Mouse (Mus musculus): Measurements from ENCODE around the gene Polr2c.
"Not testable (repeated sequence)": the region's sequence is repeated elsewhere in the genome, so short reads cannot be mapped to it uniquely, and the experiment has no call there.

The Polr2c gene

DNA sequence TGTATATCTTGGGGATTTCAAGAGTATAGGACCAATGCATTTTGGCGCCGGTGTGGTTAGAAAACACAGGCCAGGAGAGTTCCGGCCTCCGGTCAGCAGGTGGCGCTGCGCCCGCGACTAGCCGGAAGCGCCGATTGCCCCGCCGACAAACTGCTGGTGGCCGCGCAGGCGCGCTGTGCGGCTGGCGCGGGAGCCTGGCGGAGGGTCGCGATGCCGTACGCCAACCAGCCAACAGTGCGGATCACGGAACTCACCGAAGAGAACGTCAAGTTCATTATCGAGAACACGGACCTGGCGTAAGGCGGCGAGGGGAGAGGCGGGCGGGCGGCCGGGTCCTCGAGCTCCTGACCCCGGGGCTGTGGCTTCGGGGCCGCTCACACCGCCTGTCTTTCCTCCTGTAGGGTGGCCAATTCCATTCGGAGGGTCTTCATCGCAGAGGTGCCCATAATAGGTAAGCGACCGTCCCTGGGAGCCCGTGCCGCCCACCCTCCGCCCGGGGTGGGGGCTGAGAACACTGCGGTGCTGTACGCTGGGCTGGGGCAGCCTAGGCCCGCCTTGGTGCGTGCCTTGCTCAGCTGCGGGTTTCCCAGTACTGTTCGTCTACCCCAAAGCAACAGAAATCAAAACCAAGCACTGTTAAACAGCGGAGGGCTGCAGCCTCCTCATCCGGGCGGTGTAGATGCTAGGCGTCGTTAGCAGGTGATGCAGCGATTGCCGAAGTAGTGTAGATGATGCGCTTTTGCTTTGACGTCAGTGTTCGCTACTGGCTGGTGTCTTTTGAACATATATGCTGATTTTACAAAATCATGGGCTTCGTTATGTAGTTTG lies at the start of gene Polr2c:
Polr2c (plus strand) TSS at position 105 of the 828 bp plus-strand sequence.
- DNase-seq (ENCODE audit: low spot score in 2 of 2): peak; percentile 92 to 95

DNA sequence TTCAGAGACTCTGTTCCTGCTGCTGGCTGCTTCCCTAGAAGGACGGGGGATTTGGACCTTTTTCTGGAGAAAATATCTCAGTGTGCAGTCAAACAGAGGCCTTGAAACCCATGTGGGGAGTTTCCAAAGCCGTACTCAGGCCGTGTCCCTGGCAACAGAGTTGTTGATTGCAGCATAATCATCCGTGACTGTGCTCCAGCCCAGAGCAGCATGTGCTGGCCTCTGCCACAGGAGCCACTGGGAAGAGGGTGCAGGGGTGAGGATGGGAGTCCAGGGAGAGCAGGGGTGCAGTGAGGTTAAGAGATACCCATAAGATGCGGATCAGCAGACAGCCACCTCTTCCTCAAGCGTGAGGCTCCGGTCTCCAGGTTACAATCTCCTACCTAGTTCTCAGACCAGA lies 49.7 kb upstream of the Polr2c start:
- DNase-seq (ENCODE audit: low spot score in 2 of 2): no peak

DNA sequence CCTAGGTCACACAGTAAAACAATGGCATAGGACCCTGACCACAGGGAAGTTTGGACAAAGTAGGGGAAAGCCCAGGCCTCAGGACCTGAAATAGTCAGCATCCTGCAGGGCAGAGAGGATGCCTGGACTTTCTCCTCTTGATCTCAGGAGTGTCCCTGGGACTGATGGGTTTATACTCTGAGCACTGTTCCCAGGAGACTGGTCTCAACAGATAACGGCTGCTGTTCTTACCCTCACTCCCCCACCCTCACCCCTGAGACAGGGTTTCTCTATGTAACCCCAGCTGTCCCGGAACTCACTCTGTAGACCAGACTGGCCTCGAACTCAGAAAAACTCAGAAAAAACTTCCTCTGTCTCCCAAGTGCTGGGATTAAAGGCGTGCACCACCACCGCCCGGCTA lies 48.9 kb upstream of the Polr2c start:
- DNase-seq (ENCODE audit: low spot score in 2 of 2): no peak

DNA sequence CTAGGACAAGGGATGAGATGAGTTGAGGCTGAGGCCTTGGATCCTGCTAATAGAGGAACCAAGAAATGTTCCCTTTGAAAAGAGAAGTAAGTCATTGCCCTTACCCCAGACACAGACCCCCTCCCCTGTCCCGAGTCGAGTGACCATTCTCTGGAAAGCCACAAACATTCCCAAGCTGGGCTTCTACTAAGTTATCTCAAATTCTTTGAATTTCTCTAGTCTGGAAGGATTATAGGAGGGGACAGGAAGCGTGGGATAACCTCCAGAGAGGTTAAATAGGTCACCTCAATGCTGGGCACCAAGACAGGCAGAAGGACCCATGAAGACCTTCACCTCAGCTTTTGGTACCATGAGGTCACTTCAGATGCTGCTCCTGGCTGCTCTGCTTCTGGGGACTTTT lies 47.1 kb upstream of the Polr2c start, which contains the start of gene Ccl17:
Ccl17 (plus strand) TSS at position 301 of the 400 bp plus-strand sequence.
- DNase-seq (ENCODE audit: low spot score in 2 of 2): no peak

DNA sequence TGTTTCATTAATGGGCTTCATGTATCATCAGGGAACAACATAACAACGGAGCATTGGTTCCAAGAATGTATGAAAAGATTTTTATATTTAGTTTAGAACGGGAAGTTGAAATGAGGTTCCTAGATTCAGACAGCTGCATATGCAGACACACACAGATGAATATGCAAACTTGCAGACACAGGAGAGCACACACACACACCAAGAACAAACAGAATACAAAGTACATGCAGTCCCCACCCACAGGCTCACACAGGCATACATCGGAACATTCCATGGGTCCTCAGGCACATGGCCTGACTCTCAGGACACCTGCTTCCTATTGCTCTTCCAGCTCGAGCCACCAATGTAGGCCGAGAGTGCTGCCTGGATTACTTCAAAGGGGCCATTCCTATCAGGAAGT lies 46.4 kb upstream of the Polr2c start:
- no peak for DNase-seq (ENCODE audit: low spot score in 2 of 2)

DNA sequence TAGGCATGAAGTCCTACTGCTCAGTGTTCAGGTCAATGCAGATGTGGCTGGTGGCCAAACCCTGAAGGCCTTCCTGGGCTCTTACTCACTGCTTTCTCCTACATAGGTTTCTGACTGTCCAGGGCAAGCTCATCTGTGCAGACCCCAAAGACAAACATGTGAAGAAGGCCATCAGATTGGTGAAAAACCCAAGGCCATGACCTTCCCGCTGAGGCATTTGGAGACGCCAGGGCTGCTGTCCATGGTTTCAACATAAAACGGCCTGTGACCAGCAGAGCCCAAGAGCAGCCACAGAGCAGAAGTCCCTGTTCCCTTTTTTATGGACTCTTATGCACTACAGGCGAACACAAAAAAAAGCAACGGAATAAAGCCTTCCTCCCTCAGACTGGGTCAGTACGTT lies 45.6 kb upstream of the Polr2c start:
- DNase-seq (ENCODE audit: low spot score in 2 of 2): peak in 1 of 2 experiments; percentile 31

DNA sequence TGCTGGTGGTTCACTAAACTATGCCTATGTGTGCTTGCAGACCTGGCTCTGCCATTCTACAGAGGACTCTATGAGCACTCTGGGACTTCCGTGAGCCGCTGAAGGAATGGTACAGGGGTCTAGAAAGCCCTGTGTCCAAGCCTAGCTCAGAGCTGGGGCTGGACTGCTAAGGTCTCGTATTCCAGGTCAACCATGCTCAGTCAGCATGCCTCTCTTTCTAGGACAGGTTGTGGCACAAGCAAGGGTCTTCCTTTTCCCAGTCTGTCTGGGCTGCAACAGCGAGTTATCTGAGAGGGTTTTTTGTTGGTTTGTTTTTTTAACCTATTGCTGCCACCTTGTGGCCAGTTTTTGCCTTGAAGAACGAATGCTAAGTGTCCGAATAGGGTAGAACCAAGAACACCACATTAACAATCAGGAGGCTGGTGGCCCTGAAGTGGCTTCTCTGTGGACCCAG lies 44.6 kb upstream of the Polr2c start:
- DNase-seq (ENCODE audit: low spot score in 2 of 2): peak; percentile 91 to 93

DNA sequence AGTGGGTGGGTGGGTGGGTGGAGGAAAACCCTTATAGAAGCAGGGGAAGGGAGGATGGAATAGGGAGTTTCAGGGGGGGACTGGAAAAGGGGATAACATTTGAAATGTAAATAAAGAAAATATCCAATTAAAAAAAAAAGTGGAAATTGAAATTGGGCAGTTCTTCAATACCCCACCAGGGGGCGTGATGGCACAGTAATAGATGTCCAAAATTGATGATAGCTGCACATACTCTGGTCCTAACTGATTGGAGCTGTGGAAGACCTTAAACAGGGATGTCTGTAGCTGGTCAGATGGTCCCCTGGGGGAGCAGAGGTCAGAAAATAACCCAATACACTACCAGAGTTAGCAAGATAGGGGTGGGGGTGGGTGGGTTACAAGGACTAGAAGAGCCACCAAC lies 42.7 kb upstream of the Polr2c start:
- peak in 1 of 2 experiments; percentile 28 for DNase-seq (ENCODE audit: low spot score in 2 of 2)

DNA sequence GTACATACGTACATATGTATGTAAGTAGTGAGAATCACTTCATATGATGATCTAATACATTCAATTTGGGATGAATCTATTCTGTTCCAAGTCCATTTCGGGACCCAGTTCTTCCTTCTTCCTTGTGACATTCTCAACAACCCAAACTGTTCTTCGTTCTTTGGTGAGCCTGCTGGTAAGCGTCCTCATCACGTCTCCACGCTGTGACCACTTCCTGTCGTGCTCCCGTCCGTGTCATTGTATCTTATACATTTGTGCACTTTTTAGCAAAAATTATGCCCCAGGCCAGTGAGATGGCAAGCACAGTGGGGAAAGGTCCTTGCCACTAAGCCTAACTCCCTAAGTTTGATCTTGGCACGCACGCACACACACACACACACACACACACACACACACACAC lies 39.3 kb upstream of the Polr2c start:
- no peak for DNase-seq (ENCODE audit: low spot score in 2 of 2)

DNA sequence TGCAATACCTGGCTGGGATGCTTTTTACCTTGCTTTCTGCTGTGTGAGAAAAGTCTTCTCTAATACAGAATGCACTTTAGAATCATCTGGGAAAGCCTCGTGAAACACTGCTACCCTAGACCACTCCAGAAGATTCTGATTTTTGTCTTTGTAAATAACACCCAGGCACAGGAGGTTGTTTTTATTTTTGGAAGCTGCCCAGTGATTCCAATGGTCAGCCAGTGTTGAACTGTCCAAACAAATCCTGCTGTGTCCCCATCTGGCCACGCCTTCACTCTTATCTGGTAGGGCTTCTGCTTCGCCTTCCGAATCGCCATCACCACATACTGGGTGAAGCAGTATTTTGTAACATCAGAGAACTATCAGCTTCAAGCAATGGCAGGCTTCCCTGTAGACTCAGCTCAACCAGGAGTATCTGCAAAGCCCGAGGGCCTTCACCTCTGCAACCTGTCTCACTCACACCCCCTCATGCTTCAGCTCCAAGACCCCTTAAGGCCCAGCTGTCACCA lies 37.5 kb upstream of the Polr2c start:
- DNase-seq (ENCODE audit: low spot score in 2 of 2): no peak

DNA sequence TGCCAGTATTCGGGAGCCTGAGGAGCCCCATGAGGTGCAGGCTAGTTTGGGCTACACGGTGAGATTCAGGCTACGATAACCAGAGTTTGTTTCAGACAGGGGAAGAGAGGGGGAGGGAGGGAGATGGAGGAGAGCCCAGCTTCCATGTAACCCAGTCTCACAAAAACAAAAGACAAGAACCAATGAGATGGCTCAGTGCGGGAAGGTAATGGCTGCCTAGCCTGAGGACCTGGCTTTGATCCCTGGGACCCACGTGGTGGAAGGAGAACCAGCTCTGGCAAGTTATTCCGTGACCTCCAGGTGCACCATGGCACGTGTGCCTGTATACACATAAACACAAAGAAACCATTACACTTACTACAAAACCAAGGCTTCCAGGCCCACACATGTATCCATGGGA lies 36.7 kb upstream of the Polr2c start:
- DNase-seq (ENCODE audit: low spot score in 2 of 2): no peak

DNA sequence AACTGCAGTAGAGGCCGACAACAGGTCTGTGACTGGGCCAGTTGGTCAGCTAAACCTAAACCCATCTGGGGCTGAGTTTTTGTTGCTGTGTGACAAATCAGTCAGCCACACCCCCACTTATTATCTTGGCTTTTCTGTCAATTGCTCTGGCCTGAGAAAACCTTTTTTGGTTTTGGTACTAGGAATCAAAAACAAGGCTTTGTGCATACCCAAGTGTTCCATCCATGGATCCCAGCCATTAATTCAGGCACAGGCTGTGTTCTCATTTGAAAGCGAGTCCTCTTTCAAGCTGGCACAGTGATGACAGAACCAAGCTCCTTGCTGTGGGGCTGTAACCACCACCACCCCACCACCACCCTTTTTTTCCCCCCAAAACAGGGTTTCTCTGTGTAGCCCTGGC lies 35.9 kb upstream of the Polr2c start:
- no peak for DNase-seq (ENCODE audit: low spot score in 2 of 2)

DNA sequence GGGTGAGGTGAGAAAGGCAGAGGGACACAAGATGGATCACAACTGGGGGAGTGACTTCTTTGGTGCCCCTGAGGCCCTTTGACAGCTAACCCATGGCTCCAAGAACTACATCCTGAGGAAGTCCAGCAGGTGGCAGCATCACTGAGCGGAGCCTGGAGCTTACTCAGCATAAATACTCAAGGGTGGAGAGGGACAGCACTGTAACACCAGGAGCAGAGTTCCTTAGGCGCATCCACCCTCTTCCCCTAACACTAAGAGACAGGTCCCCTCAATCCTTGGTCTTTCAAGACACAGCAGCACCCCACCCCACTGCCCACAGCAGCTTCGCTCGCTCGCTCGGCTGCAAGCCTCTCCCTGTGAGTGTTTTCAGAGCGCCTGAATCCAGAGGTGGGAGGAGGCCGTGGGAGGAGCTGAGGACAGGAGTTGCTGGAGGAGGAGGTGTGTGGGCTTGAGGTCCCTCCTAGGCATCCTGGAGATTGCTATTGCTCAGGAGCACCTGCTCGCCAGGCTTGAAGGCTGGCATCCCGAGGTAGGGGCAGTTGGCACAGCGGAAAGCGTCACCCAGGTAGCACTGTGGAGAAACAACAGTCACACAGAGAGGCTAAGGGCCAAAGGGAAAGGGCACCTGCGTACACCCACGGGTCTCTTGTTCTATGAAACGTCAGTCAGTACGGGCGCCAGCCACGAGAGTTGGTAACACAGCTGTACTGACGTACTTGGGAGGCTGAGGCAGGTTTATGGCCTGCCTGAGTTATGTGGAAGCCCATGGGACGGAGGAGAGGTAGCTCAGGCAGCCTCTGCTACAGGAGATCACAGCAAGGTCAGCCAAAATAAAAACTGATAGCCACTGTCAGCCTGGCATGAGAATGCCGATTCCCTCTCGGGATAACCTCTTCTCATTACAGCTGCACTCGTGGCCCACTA lies 34.4 kb upstream of the Polr2c start:
- DNase-seq (ENCODE audit: low spot score in 2 of 2): peak in 1 of 2 experiments; percentile 73

DNA sequence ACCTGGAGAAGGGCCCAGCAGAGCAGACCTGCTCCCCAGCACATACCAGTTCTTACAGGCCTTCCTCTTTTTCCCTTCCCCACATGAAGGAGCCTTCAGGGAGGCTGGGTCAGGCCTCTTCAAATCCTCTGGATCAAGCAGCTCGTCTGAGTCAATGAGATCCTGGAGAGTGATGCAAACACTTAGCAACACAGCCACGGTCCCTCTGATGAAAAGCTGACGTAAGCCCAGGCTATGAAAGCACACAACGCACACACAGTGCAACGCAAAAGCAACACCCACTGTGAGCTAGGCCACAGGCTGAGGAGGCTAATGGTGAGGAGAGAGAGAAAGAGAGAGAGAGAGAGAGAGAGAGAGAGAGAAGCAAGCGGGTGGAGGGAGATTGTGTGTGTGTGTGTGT lies 32.1 kb upstream of the Polr2c start:
- no peak for DNase-seq (ENCODE audit: low spot score in 2 of 2)

DNA sequence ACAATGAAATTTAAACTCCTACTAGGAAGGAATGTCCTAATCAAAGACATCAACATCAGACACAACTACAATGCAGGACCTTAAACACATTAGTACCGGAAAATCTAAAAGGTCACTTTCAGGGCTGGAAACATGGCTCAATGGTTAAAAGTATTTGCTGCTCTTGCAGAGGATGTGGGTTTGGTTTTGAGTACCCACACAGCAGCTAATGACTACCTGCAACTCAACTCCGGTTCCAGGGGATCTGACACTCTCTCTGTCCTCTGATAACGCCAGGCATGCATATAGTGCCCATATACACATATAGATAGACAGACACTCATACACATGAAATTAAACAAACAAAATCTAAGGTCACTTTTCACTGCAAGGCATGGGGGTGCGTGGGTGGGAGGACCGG lies 31.0 kb upstream of the Polr2c start:
- no peak for DNase-seq (ENCODE audit: low spot score in 2 of 2)

DNA sequence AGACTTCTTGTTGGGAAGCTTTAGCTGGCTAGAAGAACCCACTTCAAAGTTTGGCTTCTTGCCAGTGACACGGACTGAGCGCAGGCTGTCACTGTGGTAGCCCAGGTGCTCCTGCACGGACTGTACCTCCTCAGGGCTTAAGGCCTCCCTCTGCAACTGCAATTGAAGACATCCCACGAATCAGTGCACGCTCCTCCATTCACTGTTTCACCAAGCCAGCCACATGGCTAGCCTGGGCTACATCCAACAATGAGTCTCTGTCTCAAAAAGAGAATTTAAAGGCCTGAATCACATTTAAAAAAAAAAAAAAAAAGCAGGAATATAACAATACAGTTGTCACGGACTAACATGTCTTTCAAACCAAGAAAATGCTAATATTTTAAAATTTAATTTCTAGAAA lies 29.0 kb upstream of the Polr2c start:
- no peak for DNase-seq (ENCODE audit: low spot score in 2 of 2)

DNA sequence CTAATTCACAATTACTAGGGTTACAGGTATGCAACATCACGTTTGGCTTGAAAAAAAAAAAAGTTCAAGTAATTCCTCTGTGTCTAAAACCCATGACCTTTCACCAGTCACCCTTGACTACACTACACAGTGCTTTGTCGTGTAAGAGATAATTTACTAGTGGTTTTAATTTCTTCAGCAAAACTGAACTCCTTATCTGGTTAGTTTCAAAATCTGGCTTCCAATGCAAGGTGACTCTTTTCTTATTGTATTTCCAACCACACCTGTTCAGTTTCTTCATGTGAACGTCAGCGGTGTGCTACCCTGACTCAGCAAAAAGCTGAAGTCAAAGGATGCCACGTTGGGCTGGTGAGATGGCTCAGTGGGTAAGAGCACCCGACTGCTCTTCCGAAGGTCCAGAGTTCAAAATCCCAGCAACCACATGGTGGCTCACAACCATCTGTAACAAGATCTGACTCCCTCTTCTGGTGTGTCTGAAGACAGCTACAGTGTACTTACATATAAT lies 23.3 kb upstream of the Polr2c start:
- DNase-seq (ENCODE audit: low spot score in 2 of 2): not testable (repeated sequence)

DNA sequence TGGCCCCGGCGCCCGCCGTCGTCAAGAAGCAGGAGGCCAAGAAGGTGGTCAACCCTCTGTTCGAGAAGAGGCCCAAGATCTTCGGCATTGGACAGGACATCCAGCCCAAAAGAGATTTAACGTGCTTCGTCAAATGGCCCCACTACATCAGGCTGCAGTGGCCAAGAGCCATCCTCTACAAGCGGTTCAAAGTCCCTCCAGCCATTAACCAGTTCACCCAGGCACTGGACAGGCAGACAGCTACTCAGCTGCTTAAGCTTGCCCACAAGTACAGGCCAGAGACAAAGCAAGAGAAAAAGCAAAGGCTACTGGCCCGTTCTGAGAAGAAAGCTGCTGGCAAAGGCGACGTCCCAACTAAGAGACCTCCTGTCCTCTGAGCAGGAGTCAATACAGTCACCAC lies 21.5 kb upstream of the Polr2c start:
- not testable (repeated sequence) for DNase-seq (ENCODE audit: low spot score in 2 of 2)

DNA sequence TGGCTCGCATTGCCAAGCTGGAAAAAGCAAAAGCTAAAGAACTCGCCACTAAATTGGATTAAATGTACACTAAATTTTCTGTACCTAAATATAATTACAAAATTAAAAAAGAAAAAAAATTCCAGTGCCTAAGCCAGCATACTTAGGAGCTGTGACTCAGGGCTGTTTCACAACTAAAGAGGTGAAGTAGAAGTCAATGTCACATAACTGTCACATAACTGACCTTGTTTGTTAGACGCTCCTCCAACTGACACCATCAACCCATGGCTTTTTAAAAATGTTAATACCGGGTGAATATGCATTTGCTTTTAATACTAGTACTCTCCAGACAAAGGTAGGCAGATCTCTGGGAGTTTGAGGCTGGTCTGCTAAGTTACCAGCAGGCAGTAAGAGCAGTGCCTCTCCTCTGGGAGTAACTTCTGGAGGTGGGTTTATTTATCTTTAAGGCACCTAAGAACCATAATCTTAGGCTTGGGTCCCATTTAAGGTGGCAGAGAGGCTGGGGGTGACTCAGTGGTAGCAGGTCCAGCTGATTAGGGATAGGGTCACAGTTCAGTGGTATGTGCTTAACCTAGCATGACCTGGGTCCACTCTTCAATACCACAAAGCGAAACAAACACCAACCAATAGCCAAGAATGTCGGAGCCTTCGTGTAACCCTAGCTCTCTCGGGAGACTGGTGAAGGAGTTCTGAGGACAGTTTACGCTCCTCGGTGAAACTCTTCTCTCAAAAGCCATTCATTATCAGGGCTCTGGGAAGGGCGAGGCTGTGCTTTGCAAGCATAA lies 20.6 kb upstream of the Polr2c start:
- DNase-seq (ENCODE audit: low spot score in 2 of 2): no peak

DNA sequence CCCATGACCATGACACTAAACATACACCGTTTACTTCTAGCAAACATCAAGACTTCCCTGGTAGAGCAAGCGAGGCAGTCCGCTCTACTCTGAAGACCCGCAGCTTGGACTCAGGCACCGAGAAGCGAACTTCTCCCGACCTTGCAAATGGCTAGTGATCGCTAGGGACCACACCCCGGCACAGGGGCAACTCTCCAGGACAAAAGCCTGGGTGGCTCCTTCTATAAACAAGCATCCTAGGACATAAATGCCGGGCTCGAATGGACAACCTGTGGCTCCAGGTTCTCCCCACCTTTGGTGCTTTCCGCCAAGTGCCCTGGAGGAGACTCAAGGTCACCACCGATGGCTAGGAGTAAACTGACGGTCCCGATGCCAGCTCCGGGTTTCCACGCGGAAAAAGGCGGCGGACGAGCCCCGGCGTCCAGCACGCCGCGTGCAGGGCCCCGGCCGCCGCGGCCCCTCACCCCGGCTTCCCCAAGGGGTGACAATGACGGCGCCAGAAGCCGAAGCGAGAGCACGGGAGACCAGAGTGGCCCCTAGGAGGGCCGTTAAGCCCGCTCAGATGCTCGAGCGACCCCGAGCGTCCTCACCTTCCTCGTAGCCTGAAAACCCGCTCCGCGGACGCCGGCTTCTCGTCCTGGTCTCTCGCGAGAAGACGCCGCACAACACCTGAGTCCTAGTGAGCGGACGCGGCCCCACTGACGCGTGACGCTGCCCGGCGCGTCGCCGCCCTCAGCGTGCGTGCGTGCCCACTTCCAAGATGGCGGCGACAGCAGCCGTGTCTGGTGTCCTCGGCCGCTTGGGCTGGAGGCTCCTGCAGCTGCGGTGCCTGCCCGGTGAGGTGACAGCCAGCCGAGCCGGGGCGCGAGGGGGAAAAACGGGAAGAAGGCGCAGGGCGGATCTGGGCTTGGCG lies 19.3 kb upstream of the Polr2c start, which contains the start of the genes Coq9 and Ciapin1:
Coq9 (plus strand) TSS at position 660 of the 913 bp plus-strand sequence.
Ciapin1 (minus strand) TSS at position 697 of the 913 bp plus-strand sequence.
- DNase-seq (ENCODE audit: low spot score in 2 of 2): peak; percentile 97 to 98
